Mouse (Mus musculus): ENCODE results near the gene Josd1.

DNA sequence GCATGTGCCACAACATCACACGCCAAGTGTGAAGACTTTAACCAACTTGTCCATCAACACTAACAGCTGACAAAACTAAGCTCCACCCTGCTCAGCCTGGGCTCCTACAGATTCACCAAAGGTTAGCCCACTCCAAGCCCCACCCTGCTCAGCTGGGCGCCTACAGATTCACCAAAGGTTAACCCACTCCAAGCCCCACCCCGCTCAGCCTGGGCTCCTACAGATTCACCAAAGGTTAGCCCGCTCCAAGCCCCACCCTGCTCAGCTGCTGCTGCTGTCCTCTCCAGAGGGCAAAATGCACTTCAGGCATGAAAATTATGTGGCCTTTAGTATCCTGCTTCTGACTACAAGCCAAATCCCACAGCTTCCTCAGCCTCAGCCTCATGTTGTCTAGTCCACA lies 5.7 kb downstream of the Josd1 start:
- TF ChIP-seq MAFK (IDR thresholded peaks at IDR 0.05; ENCODE audit: insufficient read depth, low read depth, low read length): no peak
- TF ChIP-seq CHD2 (IDR thresholded peaks at IDR 0.05; ENCODE audit: low read depth, low read length): no peak
- TF ChIP-seq ZC3H11A (IDR thresholded peaks at IDR 0.05; ENCODE audit: borderline replicate concordance, low read depth, low read length): no peak
